Mouse (Mus musculus): ENCODE measurements around the gene Cdc20. TPM values are rescaled to one million over a fixed set of nuclear protein-coding genes. Genes with fewer than 3 reads are reported as not detected.
A peak's percentile ranks its signal among the peaks of the same experiment; 100 is the strongest.

Gene Cdc20
- total and polyA plus RNA-seq, 3 experiments, result 0.76 to 1.6 (median 0.96) TPM

DNA sequence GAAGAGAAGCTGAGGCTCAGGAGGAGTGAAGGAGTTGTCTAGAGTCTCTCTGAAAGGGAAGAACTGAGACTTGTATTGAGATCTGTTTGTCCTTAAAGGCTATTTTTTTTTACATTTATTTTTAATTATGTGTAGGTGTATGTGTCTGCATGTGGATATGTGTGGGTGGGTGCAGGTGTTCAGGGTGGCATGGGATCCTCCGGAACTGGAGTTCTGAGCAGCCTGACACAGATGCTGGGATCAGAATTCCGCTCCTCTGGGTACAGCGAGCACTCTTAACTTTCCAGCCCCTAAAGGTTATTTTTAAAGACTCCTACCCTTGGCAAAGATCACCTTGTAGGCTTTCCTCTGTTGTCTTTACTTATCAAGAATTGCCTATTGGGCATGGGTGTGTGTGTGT, 27.8 kb upstream of the Cdc20 start:
- Histone ChIP-seq H3K4me1 (ENCODE audit: control insufficient read depth, insufficient read depth, low read length) (peaks cover 2% of the 10 kb centered on the region; the same call in 1 of the 2 replicates), H3K27me3 (ENCODE audit: control insufficient read depth, insufficient read depth, low read length) (no peaks in the 10 kb centered on the region), H3K27ac (no peak overlapping the region), H3K9ac (ENCODE audit: low read depth, low read length) (no peak overlapping the region), H3K79me2 (replicated peaks; ENCODE audit: control insufficient read depth, insufficient read depth, low read length) (no peaks in the 10 kb centered on the region), H3K4me3 (no peak overlapping the region), H3K36me3 (ENCODE audit: control insufficient read depth, insufficient read depth, low read length) (no peaks in the 10 kb centered on the region)
- TF ChIP-seq EP300 (IDR thresholded peaks at IDR 0.05; ENCODE audit: insufficient read depth, low read depth, low read length), result no peak
- TF ChIP-seq CTCF (IDR thresholded peaks at IDR 0.05), result no peak
- TF ChIP-seq POLR2A (IDR thresholded peaks at IDR 0.05; ENCODE audit: insufficient read depth, low read depth, low read length), result no peak
- intact Hi-C loops (cut with DNase I), result no loop called here
- DNase-seq, result no peak
- 60% methylated on average over 3 of the region's 3 CpGs for WGBS

DNA sequence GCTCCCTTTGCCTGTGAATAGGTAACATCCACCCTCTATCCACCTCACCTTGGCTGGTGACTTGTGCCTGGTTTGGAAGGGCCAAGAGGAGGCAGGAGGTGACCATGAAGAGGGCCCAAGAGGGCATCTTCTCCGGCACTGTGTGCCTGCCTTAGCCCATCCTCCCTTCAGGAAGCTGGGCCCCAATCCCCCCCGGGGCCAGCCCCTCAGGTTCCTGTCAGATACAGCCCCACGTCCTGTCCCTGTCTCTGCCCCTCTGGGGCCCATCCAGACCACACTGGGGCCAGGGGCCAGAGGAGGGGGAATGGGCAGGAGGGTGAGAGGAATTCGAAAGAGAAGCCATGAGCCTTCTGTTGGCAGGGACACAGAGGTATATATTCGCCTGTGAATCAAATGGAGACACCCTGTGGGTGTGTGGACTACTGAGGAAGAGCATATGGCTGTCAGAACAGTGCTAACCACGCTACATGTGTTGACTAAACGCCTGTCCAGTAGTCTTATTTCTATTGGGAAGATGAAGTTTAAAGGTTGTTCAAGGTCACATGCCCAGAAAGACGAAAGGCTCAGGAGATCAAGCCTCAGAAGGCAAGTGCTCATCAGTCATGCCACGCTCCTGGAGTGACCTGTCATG, 20.3 kb upstream of the Cdc20 start, which contains the start of gene Mpl:
Mpl (minus strand) TSS at position 169 of the 631 bp plus-strand sequence.
- intact Hi-C loops (cut with DNase I), result no loop called here
- Histone ChIP-seq H3K79me2 (replicated peaks; ENCODE audit: control insufficient read depth, insufficient read depth, low read length) (no peaks in the 10 kb centered on the region), H3K4me1 (ENCODE audit: control insufficient read depth, insufficient read depth, low read length) (no peaks in the 10 kb centered on the region), H3K27me3 (ENCODE audit: control insufficient read depth, insufficient read depth, low read length) (no peaks in the 10 kb centered on the region), H3K36me3 (ENCODE audit: control insufficient read depth, insufficient read depth, low read length) (no peaks in the 10 kb centered on the region), H3K9ac (ENCODE audit: low read depth, low read length) (no peak within 1 kb of the TSS), H3K4me3 (no peak within 1 kb of the TSS), H3K27ac (no peak within 1 kb of the TSS)
- WGBS, result 61% methylated on average over 9 of the region's 9 CpGs
- no peak for TF ChIP-seq CTCF (IDR thresholded peaks at IDR 0.05)
- TF ChIP-seq EP300 (IDR thresholded peaks at IDR 0.05; ENCODE audit: insufficient read depth, low read depth, low read length), result no peak
- no peak for TF ChIP-seq POLR2A (IDR thresholded peaks at IDR 0.05; ENCODE audit: insufficient read depth, low read depth, low read length)
- DNase-seq, result no peak

DNA sequence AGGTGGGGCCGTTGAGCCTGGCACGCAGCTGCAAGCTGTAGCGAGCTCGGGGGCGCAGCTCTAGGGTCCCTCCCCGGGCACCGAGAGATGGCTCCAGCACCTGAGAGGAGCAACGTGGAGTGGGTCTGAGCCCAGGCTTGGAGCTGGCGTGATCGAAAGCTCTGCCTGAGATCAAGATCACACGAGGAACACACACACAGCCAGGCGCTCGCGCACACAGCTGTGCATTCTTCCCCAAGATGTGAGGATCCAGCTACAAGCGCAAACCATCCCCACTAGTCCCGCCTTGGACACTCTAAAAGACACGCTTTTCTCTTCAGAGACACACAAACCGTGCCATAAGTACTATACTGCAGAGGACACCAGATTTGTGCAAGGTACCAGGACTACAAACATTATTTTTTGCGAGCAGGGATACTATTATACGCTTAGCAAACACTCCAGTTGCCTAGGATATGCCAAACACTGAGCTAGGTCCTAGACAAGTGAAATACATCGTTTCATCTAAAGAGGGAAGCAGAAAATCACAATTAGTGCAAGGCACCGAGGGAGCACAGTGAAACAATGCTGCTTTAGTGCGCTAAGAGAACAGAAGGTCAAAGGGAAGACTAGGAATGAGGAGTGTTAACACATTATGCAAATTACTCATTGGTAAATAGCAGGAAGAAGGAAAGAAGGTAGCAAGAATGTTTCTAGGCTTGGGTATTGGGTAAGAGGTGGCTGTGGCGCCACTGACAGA, 9.4 kb upstream of the Cdc20 start:
- Histone ChIP-seq H3K36me3 (ENCODE audit: control insufficient read depth, insufficient read depth, low read length) (no peaks in the 10 kb centered on the region), H3K27ac (peak overlapping the region; percentile 62), H3K79me2 (replicated peaks; ENCODE audit: control insufficient read depth, insufficient read depth, low read length) (no peaks in the 10 kb centered on the region), H3K27me3 (ENCODE audit: control insufficient read depth, insufficient read depth, low read length) (no peaks in the 10 kb centered on the region), H3K9ac (ENCODE audit: low read depth, low read length) (peak overlapping the region; percentile 52), H3K4me3 (peak overlapping the region; percentile 48), H3K4me1 (ENCODE audit: control insufficient read depth, insufficient read depth, low read length) (peaks cover 3% of the 10 kb centered on the region)
- DNase-seq, result no peak
- 43% methylated on average over 24 of the region's 24 CpGs for WGBS
- no peak for TF ChIP-seq CTCF (IDR thresholded peaks at IDR 0.05)
- TF ChIP-seq EP300 (IDR thresholded peaks at IDR 0.05; ENCODE audit: insufficient read depth, low read depth, low read length), result no peak
- no peak for TF ChIP-seq POLR2A (IDR thresholded peaks at IDR 0.05; ENCODE audit: insufficient read depth, low read depth, low read length)
- intact Hi-C loops (cut with DNase I), result loop anchor here (2.0 to 5.0 kb wide), 3 partner anchors 41 to 121 kb away; no protein-coding TSS in a partner anchor

DNA sequence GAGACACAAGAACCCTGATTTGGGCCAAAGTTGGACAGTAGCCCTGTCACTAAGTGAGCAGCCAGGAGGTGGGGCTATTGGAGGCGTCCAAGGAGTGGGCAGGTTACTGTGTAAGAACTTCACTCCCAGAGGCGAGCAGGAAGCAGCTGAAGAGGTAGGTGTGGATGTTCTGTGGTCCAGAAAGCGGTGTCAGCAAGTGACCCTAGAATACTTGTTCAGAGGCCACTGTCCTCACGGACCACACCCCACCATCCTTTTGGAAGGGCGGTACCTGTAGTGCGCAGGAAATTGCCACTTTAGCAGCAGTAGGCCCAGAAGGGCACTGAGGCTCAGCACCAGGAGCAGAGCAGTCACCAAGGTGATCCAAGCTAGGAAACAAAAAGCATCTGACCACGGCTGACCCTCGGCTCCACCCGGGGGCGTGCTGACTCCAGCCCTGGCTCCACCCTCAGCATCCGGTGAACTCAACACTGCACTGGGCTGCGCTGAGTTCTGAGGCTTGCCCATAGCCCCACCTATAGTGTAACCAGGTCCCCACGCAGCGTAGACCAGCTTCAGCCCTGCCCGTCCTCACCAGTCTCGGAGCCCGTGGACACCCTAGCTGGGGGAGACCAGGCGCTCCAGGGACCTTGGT, 8.7 kb upstream of the Cdc20 start:
- Histone ChIP-seq H3K4me3 (peak overlapping the region; percentile 48), H3K27me3 (ENCODE audit: control insufficient read depth, insufficient read depth, low read length) (no peaks in the 10 kb centered on the region), H3K27ac (peak overlapping the region; percentile 62), H3K36me3 (ENCODE audit: control insufficient read depth, insufficient read depth, low read length) (no peaks in the 10 kb centered on the region), H3K79me2 (replicated peaks; ENCODE audit: control insufficient read depth, insufficient read depth, low read length) (no peaks in the 10 kb centered on the region), H3K4me1 (ENCODE audit: control insufficient read depth, insufficient read depth, low read length) (peaks cover 3% of the 10 kb centered on the region), H3K9ac (ENCODE audit: low read depth, low read length) (peak overlapping the region; percentile 52)
- peak; percentile 72 to 75 for DNase-seq
- intact Hi-C loops (cut with DNase I), result loop anchor here (2.0 to 5.0 kb wide), 3 partner anchors 41 to 121 kb away; no protein-coding TSS in a partner anchor
- TF ChIP-seq EP300 (IDR thresholded peaks at IDR 0.05; ENCODE audit: insufficient read depth, low read depth, low read length) (0 out of 2 replicates have a peak, but pooled peaks have one; percentile 57), CTCF (IDR thresholded peaks at IDR 0.05) (peak; percentile 40), POLR2A (IDR thresholded peaks at IDR 0.05; ENCODE audit: insufficient read depth, low read depth, low read length) (peak; percentile 52)
- 23% methylated on average over 18 of the region's 18 CpGs for WGBS

DNA sequence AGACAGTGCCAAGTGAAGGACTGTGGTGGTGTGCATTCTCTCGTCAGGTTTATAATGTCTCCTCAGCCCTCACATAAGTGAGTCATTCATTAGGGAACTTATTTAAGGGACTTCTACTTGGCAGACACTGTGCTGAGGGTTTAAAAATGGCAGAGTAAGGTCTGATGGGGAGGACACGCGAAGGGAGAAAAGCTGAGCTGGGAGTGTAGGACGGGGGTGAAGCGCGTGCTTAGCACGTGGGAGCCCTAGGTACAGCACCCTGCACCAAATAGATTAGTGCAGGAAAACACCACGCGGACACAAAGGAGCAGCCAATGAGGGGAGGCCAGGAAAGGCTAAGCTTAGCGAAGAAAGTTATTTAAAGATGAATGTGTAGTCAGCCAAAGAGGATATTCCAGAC, 7.9 kb upstream of the Cdc20 start:
- H3K79me2 ChIP-seq (replicated peaks; ENCODE audit: control insufficient read depth, insufficient read depth, low read length), result no peaks in the 10 kb centered on the region
- 46% methylated on average over 10 of the region's 10 CpGs for WGBS
- TF ChIP-seq POLR2A (IDR thresholded peaks at IDR 0.05; ENCODE audit: insufficient read depth, low read depth, low read length), result no peak
- TF ChIP-seq EP300 (IDR thresholded peaks at IDR 0.05; ENCODE audit: insufficient read depth, low read depth, low read length), result no peak
- TF ChIP-seq CTCF (IDR thresholded peaks at IDR 0.05), result no peak
- no peak overlapping the region for H3K9ac ChIP-seq (ENCODE audit: low read depth, low read length)
- H3K4me1 ChIP-seq (ENCODE audit: control insufficient read depth, insufficient read depth, low read length), result peaks cover 3% of the 10 kb centered on the region
- no peaks in the 10 kb centered on the region for H3K36me3 ChIP-seq (ENCODE audit: control insufficient read depth, insufficient read depth, low read length)
- H3K27me3 ChIP-seq (ENCODE audit: control insufficient read depth, insufficient read depth, low read length), result no peaks in the 10 kb centered on the region
- no peak overlapping the region for H3K4me3 ChIP-seq
- DNase-seq, result no peak
- intact Hi-C loops (cut with DNase I), result loop anchor here (5.0 kb wide), 2 partner anchors 42 to 122 kb away; no protein-coding TSS in a partner anchor
- no peak overlapping the region for H3K27ac ChIP-seq

All from heart, adult 2 months (tissue).